Mouse (Mus musculus) embryonic facial prominence, embryonic 12.5 days (tissue): ENCODE data around the gene Dennd1b. TPM values are rescaled to one million over a fixed set of nuclear protein-coding genes. Genes with fewer than 3 reads are reported as not detected.

Source experiments
- ATAC-seq: fragments of 200-750 bp; cut with Nextera tagmentation; 2 replicates; pipeline ENCODE4 v1.8.0; 2017; ENCODE audit not compliant: insufficient number of reproducible peaks, insufficient read depth, low FRiP score, low TSS enrichment
- H3K27ac ChIP-seq: fragments of 300-500 bp; sonication (generic); 2 replicates; pipeline ENCODE4 v1.5.1; 2016; ENCODE audit warnings: mild to moderate bottlenecking
- H3K27me3 ChIP-seq: fragments of 300-500 bp; sonication (generic); 2 replicates; pipeline ENCODE4 v1.6.1; 2016; ENCODE audit warnings: mild to moderate bottlenecking, moderate library complexity
- H3K36me3 ChIP-seq: fragments of 300-500 bp; sonication (generic); 2 replicates; pipeline ENCODE4 v1.6.1; 2016; ENCODE audit warnings: mild to moderate bottlenecking
- H3K4me1 ChIP-seq: fragments of 300-500 bp; sonication (generic); 2 replicates; pipeline ENCODE4 v1.6.1; 2016
- H3K4me2 ChIP-seq: fragments of 300-500 bp; sonication (generic); replicated peaks from 2 replicates; pipeline ENCODE4 v1.6.1; 2016; ENCODE audit warnings: mild to moderate bottlenecking, moderate library complexity
- H3K4me3 ChIP-seq: fragments of 300-500 bp; sonication (generic); 2 replicates; pipeline ENCODE4 v1.5.1; 2016; ENCODE audit warnings: mild to moderate bottlenecking
- H3K9ac ChIP-seq: fragments of 300-500 bp; sonication (generic); 2 replicates; pipeline ENCODE4 v1.6.1; 2016; ENCODE audit warnings: mild to moderate bottlenecking, moderate library complexity
- H3K9me3 ChIP-seq: fragments of 300-500 bp; sonication (generic); 2 replicates; pipeline ENCODE4 v1.6.1; 2016; ENCODE audit warnings: mild to moderate bottlenecking, moderate library complexity
- WGBS: fragments of 180-500 bp; shearing (Covaris S2); methylation state at CpG from one replicate; pipeline ENCODE4 v1.1.7; 2016; 5-methylcytosine and 5-hydroxymethylcytosine counted together
- polyA plus RNA-seq: library from polyadenylated mRNA; unstranded; fragments of >200 nt; fragmentation: Nextera tagmentation; extraction: Ambion mirVana; gene quantifications from 2 replicates; pipeline ENCODE4 v1.2.1, GENCODE M21; 2016

The Dennd1b gene
- polyA plus RNA-seq, 1 experiment from 2014 or later = 7.5 TPM

GRCm38 (mm10) chr1:139092144-139092543, 128.9 kb downstream of the Dennd1b start:
- Histone ChIP-seq H3K4me1 (no peaks in the 10 kb centered on the region), H3K4me2 (no peak overlapping the region), H3K27me3 (no peaks in the 10 kb centered on the region), H3K27ac (no peak overlapping the region), H3K36me3 (no peaks in the 10 kb centered on the region), H3K4me3 (no peak overlapping the region), H3K9me3 (no peaks in the 10 kb centered on the region), H3K9ac (no peak overlapping the region)
- WGBS = 49% methylated on average over 10 of the region's 10 CpGs
- ATAC-seq = no peak

GRCm38 (mm10) chr1:139092722-139093121, 129.5 kb downstream of the Dennd1b start:
- H3K9me3 ChIP-seq = no peaks in the 10 kb centered on the region
- no peaks in the 10 kb centered on the region for H3K27me3 ChIP-seq
- no peak for ATAC-seq
- H3K4me3 ChIP-seq = no peak overlapping the region
- no peak overlapping the region for H3K4me2 ChIP-seq
- whole genome bisulfite sequencing = 53% methylated on average over 4 of the region's 4 CpGs
- H3K27ac ChIP-seq = no peak overlapping the region
- no peaks in the 10 kb centered on the region for H3K36me3 ChIP-seq
- H3K9ac ChIP-seq = no peak overlapping the region
- H3K4me1 ChIP-seq = no peaks in the 10 kb centered on the region

- no peak overlapping the region for H3K9ac ChIP-seq
- H3K36me3 ChIP-seq = no peaks in the 10 kb centered on the region
- no peak overlapping the region for H3K27ac ChIP-seq
- ATAC-seq = no peak
- H3K27me3 ChIP-seq = no peaks in the 10 kb centered on the region
- no peaks in the 10 kb centered on the region for H3K9me3 ChIP-seq
- H3K4me3 ChIP-seq = no peak overlapping the region
- no peaks in the 10 kb centered on the region for H3K4me1 ChIP-seq
- H3K4me2 ChIP-seq = no peak overlapping the region
- 87% methylated on average over 6 of the region's 6 CpGs for WGBS
These were observed 133.1 kb downstream of the Dennd1b start for GRCm38 (mm10) chr1:139096369-139096768.

GRCm38 (mm10) chr1:139098088-139098487, 134.9 kb downstream of the Dennd1b start:
- H3K9me3 ChIP-seq = no peaks in the 10 kb centered on the region
- H3K9ac ChIP-seq = no peak overlapping the region
- no peak for ATAC-seq
- H3K4me1 ChIP-seq = no peaks in the 10 kb centered on the region
- H3K4me3 ChIP-seq = no peak overlapping the region
- H3K4me2 ChIP-seq = no peak overlapping the region
- WGBS = 91% methylated on average over 4 of the region's 4 CpGs
- H3K36me3 ChIP-seq = no peaks in the 10 kb centered on the region
- no peak overlapping the region for H3K27ac ChIP-seq
- H3K27me3 ChIP-seq = no peaks in the 10 kb centered on the region

- Histone ChIP-seq H3K4me1 (no peaks in the 10 kb centered on the region), H3K36me3 (no peaks in the 10 kb centered on the region), H3K9me3 (no peaks in the 10 kb centered on the region), H3K9ac (no peak overlapping the region), H3K4me3 (no peak overlapping the region), H3K4me2 (no peak overlapping the region), H3K27ac (no peak overlapping the region), H3K27me3 (no peaks in the 10 kb centered on the region)
- ATAC-seq = no peak
- WGBS = 80% methylated on average over 9 of the region's 9 CpGs
These were observed 138.5 kb downstream of the Dennd1b start for GRCm38 (mm10) chr1:139101725-139102124.

- H3K27me3 ChIP-seq = no peaks in the 10 kb centered on the region
- no peak for ATAC-seq
- no peak overlapping the region for H3K4me2 ChIP-seq
- no peak overlapping the region for H3K9ac ChIP-seq
- H3K4me3 ChIP-seq = no peak overlapping the region
- 79% methylated on average over 2 of the region's 2 CpGs for WGBS
- H3K4me1 ChIP-seq = 0 out of 2 replicates have a peak, but pooled peaks cover 7% of the 10 kb centered on the region
- no peaks in the 10 kb centered on the region for H3K9me3 ChIP-seq
- H3K36me3 ChIP-seq = no peaks in the 10 kb centered on the region
- no peak overlapping the region for H3K27ac ChIP-seq
These were observed 145.0 kb downstream of the Dennd1b start for GRCm38 (mm10) chr1:139108251-139108650.

GRCm38 (mm10) chr1:139122626-139123025, 159.4 kb downstream of the Dennd1b start:
- no peaks in the 10 kb centered on the region for H3K36me3 ChIP-seq
- H3K4me1 ChIP-seq = no peaks in the 10 kb centered on the region
- no peak overlapping the region for H3K4me2 ChIP-seq
- no peak overlapping the region for H3K27ac ChIP-seq
- no peak for ATAC-seq
- H3K27me3 ChIP-seq = no peaks in the 10 kb centered on the region
- no peak overlapping the region for H3K4me3 ChIP-seq
- 94% methylated on average over 8 of the region's 8 CpGs for WGBS
- H3K9me3 ChIP-seq = no peaks in the 10 kb centered on the region
- H3K9ac ChIP-seq = no peak overlapping the region

- no peak for ATAC-seq
These were observed 176.4 kb downstream of the Dennd1b start for GRCm38 (mm10) chr1:139139644-139140043.

GRCm38 (mm10) chr1:139145516-139145915, 182.3 kb downstream of the Dennd1b start:
- H3K9ac ChIP-seq = no peak overlapping the region
- H3K27ac ChIP-seq = no peak overlapping the region
- WGBS = 89% methylated on average over 1 of the region's 2 CpGs
- H3K4me3 ChIP-seq = no peak overlapping the region
- no peak for ATAC-seq
- H3K4me2 ChIP-seq = no peak overlapping the region
- H3K4me1 ChIP-seq = no peaks in the 10 kb centered on the region
- H3K27me3 ChIP-seq = no peaks in the 10 kb centered on the region
- H3K36me3 ChIP-seq = peaks cover 4% of the 10 kb centered on the region; the same call in 1 of the 2 replicates
- no peaks in the 10 kb centered on the region for H3K9me3 ChIP-seq

More at GRCm38 (mm10) chr1:139139644-139140043, 176.4 kb downstream of the Dennd1b start:
- Histone ChIP-seq H3K4me2 (no peak overlapping the region), H3K4me3 (no peak overlapping the region), H3K9ac (no peak overlapping the region), H3K36me3 (peaks cover 4% of the 10 kb centered on the region; the same call in 1 of the 2 replicates), H3K4me1 (no peaks in the 10 kb centered on the region), H3K27me3 (no peaks in the 10 kb centered on the region), H3K9me3 (no peaks in the 10 kb centered on the region), H3K27ac (no peak overlapping the region)
- 69% methylated on average over 1 of the region's 1 CpGs for WGBS

- peaks cover 4% of the 10 kb centered on the region; the same call in 1 of the 2 replicates for H3K36me3 ChIP-seq
- ATAC-seq = no peak
- no peak overlapping the region for H3K9ac ChIP-seq
- no peaks in the 10 kb centered on the region for H3K27me3 ChIP-seq
- no peak overlapping the region for H3K4me2 ChIP-seq
- H3K4me1 ChIP-seq = no peaks in the 10 kb centered on the region
- H3K9me3 ChIP-seq = no peaks in the 10 kb centered on the region
- 85% methylated on average over 3 of the region's 3 CpGs for WGBS
- no peak overlapping the region for H3K4me3 ChIP-seq
- H3K27ac ChIP-seq = no peak overlapping the region
These were observed 183.1 kb downstream of the Dennd1b start for GRCm38 (mm10) chr1:139146306-139146705.

- WGBS = 75% methylated on average over 2 of the region's 2 CpGs
These were observed 189.8 kb downstream of the Dennd1b start for GRCm38 (mm10) chr1:139153006-139153405.

GRCm38 (mm10) chr1:139153493-139153892, 190.3 kb downstream of the Dennd1b start:
- no peak for ATAC-seq
- 51% methylated on average over 6 of the region's 6 CpGs for WGBS
- Histone ChIP-seq H3K9ac (no peak overlapping the region), H3K9me3 (no peaks in the 10 kb centered on the region), H3K27ac (no peak overlapping the region), H3K4me2 (no peak overlapping the region), H3K4me1 (no peaks in the 10 kb centered on the region), H3K4me3 (no peak overlapping the region), H3K36me3 (no peaks in the 10 kb centered on the region), H3K27me3 (no peaks in the 10 kb centered on the region)

More at GRCm38 (mm10) chr1:139153006-139153405, 189.8 kb downstream of the Dennd1b start:
- H3K4me2 ChIP-seq = no peak overlapping the region
- no peak overlapping the region for H3K27ac ChIP-seq
- no peaks in the 10 kb centered on the region for H3K27me3 ChIP-seq
- ATAC-seq = no peak
- H3K4me1 ChIP-seq = no peaks in the 10 kb centered on the region
- H3K9ac ChIP-seq = no peak overlapping the region
- H3K36me3 ChIP-seq = no peaks in the 10 kb centered on the region
- H3K9me3 ChIP-seq = no peaks in the 10 kb centered on the region
- H3K4me3 ChIP-seq = no peak overlapping the region

- WGBS = 35% methylated on average over 3 of the region's 3 CpGs
- no peaks in the 10 kb centered on the region for H3K36me3 ChIP-seq
- no peak overlapping the region for H3K4me2 ChIP-seq
- no peak overlapping the region for H3K27ac ChIP-seq
- H3K4me3 ChIP-seq = no peak overlapping the region
- H3K4me1 ChIP-seq = no peaks in the 10 kb centered on the region
- no peaks in the 10 kb centered on the region for H3K27me3 ChIP-seq
- H3K9ac ChIP-seq = no peak overlapping the region
- ATAC-seq = no peak
- no peaks in the 10 kb centered on the region for H3K9me3 ChIP-seq
These were observed 193.2 kb downstream of the Dennd1b start for GRCm38 (mm10) chr1:139156397-139156796.
